Mouse (Mus musculus) spleen, postnatal 4 days (tissue): ENCODE data around the gene Odc1.

Source experiments
- DNase-seq, 2 experiments: peaks; one replicate each; pipeline ENCODE4 v3.0.0; 2022; ENCODE audit warnings: low spot score in 2 of 2

Gene Odc1

GRCm38 (mm10) chr12:17588906-17589612 is 44.5 kb downstream of the Odc1 start:
- DNase-seq, result no peak

GRCm38 (mm10) chr12:17591249-17591648 is 46.7 kb downstream of the Odc1 start:
- DNase-seq, result no peak

- no peak for DNase-seq
These were observed 49.4 kb downstream of the Odc1 start for GRCm38 (mm10) chr12:17593956-17594355.

- no peak for DNase-seq
These were observed 50.1 kb downstream of the Odc1 start for GRCm38 (mm10) chr12:17594701-17595100.

GRCm38 (mm10) chr12:17595166-17595565 is 50.6 kb downstream of the Odc1 start:
- DNase-seq, result no peak
